Mouse (Mus musculus) testis, postnatal 10 days (tissue): ENCODE measurements at regions not wholly inside any gene's neighbourhood (a gene's known extent, or its start where the extent isn't known, plus 50 kb on each side); places are given as distances from the start of the nearest gene placed in this dataset.

ENCODE experiments used
- DNase-seq: peaks from one replicate; pipeline ENCODE4 v3.0.0; 2021; ENCODE audit warnings: low spot score

DNA sequence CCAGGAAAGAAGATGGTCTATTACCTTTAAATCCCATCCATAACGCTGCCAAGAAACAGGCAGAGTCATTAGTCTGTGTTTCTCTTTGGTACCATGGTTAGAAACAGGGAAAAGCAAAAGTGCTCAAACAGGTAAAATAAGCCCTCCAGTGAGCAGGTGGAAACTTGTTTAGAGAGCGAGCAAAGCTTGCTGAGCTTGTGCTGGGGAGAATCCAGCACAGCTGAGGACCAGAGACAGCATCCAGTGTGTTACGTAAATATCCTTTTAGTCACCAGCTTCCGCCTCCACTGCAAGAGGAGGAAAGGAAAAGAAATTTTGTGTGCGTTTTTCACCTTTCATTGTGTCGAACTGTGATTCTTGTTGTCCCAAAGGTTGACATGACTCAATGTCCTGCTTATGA, 586.0 kb upstream of the A1bg start:
- DNase-seq: no peak

DNA sequence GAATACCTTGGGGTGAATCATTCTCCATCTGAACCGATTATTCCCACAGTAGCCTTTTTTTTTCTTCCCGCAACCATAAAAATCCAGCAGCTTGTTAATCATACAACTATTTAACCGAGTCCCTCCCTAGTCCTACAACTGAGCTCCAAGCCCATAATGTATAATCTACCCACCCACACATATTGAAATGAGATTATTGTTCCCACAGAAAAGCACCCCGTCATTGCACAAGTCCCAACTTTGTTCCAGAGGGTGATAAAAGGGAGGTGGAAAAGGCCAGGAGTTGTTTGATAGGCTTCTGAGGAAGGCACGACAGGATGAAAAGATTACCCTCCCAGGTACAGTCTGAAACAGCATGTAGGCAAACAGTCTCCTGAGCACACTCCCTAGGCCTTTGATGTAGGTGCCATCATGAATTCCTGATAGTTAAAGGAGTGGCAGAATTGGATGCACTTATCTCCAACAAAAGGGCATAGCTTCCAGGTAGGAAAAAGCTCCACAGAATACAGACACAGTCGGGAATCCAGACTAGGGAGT, 583.6 kb upstream of the A1bg start:
- no peak for DNase-seq

DNA sequence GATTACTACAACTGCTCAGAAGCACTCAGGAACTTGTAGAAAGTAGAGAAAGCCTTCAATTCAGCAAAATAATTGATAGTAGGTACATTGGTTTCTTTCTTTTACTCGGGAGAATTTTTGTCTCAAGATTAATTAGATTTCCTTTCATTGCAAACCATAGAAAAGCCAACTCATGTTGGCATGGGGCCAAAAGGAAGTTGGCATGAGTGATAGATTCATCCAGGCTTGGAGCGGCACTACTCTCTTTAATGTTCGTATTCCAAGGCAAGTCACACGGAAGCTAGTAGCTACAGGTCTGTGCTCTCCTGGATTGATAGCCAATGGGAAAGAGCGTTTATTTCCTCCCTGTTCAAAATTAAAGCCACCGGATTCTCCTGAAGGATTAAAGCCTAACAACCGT, 580.6 kb upstream of the A1bg start:
- no peak for DNase-seq

DNA sequence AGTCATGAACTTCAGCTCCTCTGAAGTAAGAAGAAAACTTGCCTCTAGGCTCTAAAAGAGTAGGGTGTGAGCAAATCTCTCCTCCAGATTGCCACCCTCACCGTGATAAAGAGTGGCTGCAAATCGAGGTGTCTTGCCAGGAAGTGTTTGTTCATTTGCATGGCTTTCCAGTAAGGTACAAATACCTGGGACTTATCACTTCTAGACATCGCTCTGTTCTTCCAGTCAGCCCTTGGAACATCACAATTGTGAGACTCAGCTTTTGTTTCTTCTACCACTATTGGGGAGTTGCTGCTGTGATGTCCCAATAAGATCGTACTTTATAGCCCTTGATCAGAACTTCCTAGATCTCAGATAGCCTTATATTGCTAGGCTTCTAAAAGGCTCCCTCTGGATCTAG, 566.9 kb upstream of the A1bg start:
- no peak for DNase-seq

DNA sequence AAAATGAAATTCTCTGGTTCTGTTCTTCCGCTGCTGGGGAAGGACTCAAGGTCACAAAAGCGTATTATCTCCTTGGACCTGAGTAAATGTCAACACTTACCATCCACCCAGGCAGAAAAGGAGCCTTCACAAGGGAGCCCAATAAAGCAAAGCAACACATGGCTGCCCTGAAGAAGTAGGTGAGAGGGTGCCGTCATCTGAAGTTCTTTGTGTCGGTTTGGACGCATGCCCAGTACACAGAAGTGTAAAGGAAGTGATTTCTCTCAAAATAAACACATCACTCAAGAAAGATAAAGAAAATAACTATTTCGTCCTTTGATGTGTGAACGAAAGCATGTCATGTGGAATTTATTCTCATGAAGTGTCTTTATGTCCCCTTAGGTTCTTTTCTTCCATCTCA, 559.0 kb upstream of the A1bg start:
- DNase-seq: peak; percentile 40

DNA sequence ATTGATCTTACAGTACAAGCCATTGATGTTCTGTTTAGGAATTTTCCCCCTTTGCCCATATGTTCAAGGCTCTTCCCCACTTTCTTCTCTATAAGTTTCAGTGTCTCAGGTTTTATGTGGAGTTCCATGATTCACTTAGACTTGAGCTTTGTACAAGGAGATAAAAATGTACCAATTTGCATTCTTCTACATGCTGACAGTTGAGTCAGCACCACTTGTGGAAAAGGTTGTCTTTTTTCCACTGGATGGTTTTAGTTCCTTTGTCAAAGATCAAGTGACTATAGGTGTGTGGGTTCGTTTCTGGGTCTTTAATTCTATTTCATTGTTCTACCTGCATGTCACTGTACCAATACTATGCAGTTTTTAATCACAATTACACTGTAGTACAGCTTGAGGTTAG, 551.1 kb upstream of the A1bg start:
- no peak for DNase-seq

DNA sequence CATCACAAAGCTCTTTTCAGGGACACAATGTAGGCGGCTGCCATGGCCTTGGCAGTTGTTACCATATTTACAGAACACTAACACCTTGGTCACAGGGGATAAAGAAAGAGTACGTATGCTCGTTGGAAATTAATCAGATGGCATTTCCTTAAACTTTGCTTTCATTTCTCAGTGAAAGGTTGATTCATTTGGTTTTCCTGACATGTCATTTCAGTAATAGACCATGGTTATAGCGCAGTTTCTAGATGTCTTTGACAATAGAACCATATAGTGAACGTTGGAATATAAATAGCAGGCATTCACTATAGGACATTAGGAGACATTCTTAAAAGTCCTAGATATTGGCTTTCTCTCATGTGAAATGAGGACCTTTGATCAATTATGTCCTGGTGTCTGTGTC, 532.2 kb upstream of the A1bg start:
- no peak for DNase-seq

DNA sequence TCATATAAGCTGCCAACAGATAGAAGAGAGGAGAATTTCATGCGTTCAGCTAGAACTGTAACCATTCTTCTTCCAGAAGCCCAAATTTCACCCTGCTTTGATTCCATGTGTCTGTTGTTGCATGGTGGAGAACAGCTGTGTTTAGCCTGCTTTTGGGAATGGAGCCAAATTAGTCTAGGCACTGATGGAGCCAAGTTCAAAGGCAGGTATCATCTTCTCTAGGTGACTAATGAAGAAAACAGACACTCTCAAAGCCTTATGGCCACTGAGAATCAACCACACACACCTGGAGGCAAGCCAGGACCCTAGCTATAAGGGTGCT, 531.5 kb upstream of the A1bg start:
- no peak for DNase-seq

DNA sequence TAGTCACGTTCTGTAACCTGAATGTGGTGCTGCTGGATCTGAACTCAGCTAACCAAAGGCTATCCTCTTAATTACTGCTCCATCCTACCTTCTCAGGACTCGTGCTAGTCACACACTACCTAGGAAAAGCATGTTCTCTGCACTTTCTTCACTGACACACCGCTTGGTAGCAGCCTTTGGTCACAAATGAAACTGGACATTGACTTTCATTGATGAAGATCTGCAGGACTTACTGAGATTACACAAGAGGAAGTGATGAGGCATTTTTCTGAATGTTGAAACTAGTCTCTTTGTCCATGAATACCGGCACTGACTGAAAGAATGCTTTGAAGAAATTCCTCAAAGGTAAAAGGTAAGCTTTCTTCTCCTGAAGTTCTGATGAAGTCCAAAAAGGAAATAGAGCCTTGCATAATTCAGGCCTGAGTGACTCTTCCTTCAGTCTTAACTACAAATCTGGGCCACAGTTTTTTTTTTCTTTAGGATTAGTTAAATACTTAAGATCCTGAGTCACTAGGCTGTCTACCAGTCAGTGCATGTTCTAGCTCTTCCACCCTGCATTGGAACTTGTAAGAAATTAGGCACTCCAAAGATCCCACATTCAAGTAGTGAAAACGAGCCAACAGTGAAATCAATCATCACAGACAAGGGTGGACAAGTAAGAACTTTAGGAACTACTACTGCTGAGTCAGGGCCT, 531.0 kb upstream of the A1bg start:
- no peak for DNase-seq

DNA sequence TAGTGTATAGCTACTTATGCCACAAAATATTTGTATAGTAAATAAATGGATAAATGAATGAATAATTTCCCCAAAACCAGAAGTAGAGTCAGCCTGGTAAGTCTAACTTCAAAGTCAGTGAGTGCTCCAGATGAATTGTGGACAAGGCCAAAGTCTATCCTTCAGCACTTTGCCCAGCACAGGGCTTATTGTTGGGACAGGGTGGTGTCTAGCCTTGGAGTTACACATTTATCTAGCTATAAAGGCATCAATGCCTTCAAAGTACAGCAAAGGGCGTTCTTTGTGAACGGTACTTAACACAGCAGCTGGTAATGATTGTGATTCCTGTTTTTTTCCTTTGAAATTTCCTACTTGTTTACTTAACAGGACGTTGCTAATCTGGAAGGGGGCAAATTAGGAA, 527.4 kb upstream of the A1bg start:
- no peak for DNase-seq

DNA sequence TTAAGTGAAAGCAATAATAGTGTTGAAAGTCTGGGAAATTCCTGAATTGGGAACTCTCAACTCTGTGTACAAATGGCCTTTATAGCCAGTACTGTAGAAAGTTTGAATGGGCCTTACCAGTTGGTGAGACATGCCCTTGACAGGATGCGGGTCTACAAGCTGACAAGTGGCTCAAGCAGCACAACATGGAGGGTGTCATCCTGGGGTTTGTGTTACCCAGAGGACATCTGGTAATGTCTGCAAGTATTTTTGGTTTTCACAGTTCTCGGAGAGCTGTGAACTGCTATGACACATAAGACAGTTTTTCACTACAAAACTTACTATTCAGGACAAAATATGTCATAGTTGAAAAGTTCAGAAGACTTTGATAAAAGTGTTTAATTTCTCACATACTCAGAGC, 525.7 kb upstream of the A1bg start:
- DNase-seq: no peak

DNA sequence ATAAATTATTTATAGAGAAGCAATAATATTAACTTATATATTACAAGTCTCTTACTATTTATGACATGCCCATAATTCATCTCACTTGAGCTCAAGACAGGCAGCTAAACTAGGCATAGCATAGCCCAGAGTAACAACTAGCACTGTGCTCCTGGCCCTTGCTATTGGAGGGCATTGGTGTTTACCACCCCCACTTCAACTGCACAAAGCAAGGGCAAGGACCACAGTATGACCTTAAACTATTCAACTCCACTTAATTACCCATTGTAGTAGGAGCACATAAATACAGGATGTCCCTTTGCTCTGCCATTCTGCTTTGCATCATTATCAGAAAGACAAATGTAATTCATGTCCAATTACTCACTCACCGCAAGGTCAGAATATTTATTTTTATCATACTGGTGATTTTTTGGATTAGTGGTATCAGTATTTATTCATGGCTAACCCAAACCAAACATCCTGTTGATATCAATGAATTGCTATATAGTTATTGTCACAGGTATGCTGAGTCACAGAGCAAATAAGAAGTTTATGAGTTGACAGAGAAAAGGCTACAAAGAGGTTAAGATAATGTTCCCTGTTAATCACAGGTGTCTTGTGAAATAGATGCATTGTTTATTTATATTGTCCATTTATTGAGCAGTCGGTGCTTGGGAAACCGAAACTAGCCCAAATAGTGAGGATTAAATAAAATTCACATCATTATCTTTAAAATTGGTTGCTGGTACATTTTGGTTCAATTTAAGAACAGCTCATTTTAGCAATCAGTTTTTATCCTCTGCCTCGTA, 523.4 kb upstream of the A1bg start:
- no peak for DNase-seq

DNA sequence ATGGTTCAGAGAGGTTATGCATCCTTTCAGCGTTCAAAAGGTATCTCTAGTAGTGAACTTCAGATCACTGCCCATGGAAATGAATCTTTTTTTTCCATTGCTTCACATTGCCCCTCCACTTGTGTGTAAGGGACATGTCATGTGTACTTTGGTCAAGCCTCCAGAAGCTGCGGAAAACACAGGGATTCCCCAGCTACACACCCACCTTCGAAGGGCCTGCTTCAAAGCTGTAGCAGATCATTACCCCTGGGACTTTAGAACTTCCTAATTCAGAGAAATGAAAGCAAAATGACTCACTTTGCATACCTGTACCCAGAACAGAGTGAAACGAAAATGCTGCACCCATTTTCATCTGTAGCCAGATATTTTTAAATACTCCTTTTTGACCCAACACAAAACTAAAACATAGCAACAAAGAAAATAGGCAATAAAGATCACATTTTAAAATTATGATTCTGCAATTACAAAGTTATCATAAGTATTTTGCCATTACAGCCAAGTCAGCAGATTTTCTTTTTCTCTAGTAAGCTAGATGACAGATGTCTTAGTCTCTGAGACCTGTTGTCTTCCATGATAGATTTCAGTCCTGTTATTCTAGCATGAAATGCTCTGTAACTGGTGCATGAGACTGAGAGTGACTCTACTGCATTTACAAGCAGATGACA, 519.1 kb upstream of the A1bg start:
- no peak for DNase-seq

DNA sequence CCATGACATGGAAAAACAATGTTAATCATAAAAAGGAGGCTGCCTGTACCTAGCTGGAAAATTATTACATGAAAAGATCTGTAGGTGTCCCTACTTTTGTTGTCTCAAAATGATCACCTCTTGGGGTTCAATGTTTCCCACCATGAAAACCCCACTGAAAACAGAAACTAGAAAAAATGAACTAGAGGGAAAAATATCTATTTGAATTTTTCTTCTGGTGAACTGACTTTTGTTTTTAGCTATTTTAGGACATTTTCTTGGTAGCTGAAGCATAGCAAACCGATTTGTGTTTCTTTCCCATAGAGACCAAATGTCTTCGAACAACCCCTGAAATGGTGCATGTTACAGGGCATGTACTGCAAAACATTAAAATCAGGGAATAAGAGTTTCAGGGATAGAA, 518.2 kb upstream of the A1bg start:
- no peak for DNase-seq

DNA sequence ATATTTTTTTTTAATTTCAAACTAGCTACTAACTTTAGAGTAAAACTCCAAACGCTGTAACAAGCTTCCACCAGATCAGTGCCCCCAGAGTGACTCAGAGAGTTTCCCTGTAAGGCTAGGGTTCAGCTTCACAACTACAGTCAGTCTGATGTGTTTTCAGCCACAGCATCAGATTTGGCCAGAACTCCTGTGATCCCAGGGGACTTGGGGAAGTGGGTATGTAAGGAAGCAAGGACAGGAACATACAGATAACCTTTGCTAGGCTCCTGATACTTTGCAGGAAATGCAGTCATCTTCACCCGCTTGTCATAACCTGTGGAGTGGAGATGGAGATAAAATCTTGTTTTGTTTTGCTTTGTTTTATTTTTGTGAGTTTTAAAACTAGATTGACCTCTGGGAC, 517.5 kb upstream of the A1bg start:
- DNase-seq: no peak

DNA sequence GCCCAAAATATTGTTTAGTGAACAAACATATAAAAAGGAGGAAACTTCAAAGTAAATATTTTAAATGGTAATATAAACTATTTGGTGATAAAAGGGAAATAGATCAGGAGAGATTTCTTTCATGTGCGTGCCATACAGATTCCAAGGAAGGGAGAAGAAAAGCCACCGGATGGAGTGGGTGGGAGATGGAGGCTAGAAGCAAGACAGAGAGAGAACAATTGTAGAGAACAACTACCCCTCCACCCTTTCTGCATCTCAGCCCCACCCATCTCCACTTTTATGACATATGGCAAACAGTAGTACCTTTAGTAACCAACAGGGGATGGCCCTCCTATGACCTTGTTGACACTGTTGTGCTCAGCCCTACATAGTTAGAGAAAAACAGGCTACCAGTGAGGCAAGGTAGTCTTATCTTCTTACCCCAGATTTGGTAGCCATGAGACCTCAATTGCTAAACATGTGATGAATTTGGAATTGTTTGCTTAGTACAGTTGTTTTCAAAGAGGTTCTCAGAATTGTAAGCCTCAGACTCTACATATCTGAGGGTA, 516.9 kb upstream of the A1bg start:
- DNase-seq: no peak

DNA sequence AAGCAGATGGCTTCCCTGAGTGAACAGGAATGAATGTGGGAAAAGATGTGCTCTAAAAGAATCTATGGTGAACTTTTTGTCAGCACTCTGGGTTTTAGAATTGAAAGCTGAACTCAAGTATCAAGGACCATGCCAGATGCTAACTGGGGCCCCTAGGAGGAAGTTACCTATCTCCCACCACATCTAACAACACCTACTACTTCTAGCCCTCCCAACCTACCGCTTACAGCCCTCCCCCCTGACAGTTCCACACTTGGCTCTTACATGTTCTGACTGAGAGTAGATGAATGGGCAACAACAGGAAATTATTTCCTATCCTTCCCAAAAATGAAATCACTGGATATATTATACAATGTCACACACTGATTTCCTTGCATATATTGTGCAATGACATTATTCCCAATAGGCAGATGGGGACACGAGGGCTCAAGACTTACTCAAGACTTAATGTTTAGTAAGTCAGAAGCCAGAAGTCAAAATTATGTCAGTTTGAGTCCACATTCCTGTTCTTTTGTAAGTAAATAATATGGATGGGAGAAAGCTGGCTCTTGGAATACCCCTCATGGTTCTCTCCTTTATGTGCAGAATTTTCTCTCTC, 506.1 kb upstream of the A1bg start:
- DNase-seq: no peak

DNA sequence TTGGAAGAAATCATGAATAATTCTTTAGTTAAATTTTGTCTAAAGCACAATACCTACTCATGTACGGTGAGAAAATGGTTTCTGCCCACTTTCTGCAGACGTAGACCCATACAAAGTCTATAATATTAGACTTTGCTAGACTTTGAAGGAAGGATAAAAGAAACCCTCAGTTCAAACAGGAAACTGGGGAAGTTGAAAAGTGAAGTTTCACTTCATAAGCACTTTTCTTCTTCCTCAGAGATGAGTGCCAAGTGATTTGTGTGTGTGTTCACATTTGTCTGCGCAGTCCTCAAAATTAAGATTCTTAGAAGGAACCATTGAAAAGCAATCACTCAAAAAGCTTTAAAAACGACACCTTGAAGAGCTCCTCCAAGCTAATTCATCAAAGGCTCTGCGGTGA, 500.2 kb upstream of the A1bg start:
- DNase-seq: no peak

DNA sequence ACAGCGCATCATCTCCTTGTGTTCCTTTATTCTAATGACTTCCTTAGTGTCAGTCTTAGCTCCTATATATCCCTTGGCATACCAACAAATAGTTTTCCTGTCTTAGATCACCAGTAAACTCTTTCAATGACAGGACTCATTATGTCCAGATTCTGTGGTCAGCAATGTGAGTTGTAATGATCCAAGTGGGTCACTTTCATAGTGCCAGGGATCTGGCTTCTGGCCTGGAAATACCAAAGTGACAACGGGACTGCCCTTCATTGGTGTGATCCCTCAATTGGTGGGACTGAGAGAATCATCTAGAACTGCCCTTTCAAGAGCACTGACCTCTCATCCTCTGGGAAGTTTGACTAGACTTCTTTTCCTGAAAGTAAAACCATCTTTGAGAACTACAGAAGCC, 494.7 kb upstream of the A1bg start:
- no peak for DNase-seq

DNA sequence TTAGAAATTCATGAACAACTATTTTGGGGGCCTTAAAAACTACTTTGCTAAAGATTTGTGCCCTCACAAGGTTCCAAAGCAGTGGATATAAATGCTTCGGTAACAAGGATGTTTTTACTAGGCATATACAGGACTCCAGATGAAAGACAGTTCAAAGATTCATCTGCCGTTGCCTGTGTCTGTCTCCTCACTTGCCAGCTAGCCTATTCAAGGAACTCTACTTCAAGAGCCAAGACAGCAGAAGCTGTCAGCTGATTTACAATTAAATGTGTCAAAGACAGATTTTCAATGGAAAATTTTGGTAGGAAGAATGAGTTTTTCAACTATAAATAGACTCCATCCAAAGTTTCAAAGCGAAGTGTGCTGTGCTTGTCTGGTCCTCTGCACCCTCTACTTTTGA, 494.0 kb upstream of the A1bg start:
- DNase-seq: no peak

DNA sequence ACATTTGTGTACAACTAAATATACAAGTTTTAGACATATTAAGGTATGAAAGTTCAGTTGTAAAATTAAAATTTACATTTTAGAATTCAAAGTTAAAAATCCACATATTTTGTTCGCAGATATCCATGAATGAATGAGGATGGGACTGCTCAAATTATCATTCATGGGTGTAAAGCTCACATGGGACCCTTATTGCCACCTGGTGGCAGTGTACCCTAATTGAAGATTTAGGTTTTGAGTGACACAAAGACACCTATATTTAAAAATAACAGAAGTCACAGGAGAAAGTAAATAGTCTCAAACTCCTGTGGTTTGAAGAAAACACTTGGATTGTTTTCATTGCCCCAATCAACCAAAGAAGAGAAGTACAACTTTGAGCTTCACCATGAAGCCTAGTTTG, 492.8 kb upstream of the A1bg start:
- no peak for DNase-seq

DNA sequence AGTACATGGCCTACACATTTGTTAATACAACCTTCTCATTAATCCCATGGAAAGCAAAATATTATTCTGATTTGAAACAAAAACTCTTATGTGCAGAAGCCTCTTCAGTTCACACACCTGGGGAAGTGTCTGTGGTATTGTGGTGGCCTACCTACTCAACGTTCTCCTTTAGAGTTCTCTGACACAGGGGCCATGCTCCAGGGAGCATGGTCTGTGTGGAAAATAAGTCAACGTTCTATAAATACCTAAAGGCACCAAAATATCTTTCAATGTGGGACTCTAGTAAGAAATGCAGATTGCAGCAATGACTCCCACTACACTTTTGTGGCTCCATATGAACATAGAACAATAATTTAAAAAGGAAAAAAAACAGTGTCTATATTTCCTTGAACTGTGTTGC, 489.0 kb upstream of the A1bg start:
- no peak for DNase-seq

DNA sequence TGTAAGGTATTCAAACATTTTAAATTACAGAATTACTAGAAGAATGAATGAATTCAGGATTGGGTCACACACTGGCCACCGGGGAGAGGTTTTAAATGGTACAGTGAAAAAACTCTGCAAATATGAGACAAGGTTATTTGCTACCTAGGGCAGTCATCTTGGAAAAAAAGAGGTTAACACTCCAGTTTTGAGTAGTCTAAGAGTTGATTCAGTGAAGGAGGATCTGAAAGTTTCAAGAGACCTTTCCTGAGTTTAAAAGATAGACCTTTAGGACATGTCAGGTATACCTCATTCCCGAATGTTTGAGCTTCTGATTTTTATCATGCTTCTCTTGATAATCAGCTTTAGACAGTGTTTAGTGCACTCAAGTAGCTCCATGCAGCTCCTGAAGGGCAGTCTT, 488.0 kb upstream of the A1bg start:
- no peak for DNase-seq
